Mouse (Mus musculus) spleen, adult 18-20 months (tissue): ENCODE measurements around the gene Agr3.

Experiments
- DNase-seq, 2 experiments: peaks; one replicate each; pipeline ENCODE4 v3.0.0; 2022; ENCODE audit warnings: mixed read lengths in 2 of 2

The Agr3 gene

GRCm38 (mm10) chr12:35984743-35985142 is 59.3 kb downstream of the Agr3 start:
- DNase-seq, result no peak

- no peak for DNase-seq
Measured at GRCm38 (mm10) chr12:35992711-35993110, 67.3 kb downstream of the Agr3 start, which contains the start of gene Agr2. Gene Agr2 (plus strand): TSS chr12:35992907.

GRCm38 (mm10) chr12:35993583-35993982 is 68.2 kb downstream of the Agr3 start:
- DNase-seq, result no peak

GRCm38 (mm10) chr12:35994098-35994497 is 68.7 kb downstream of the Agr3 start:
- DNase-seq, result no peak

GRCm38 (mm10) chr12:35995799-35996198 is 70.4 kb downstream of the Agr3 start:
- DNase-seq, result no peak
